Mouse (Mus musculus) gastrocnemius, adult 18-20 months (tissue): ENCODE results near the gene Nmnat3. TPM values are rescaled to one million over a fixed set of nuclear protein-coding genes. Genes with fewer than 3 reads are reported as not detected.
A peak's percentile ranks its signal among the peaks of the same experiment; 100 is the strongest.
"Not testable (repeated sequence)": the region's sequence is repeated elsewhere in the genome, so short reads cannot be mapped to it uniquely, and the experiment has no call there.

Experiments
- DNase-seq: peaks from one replicate; pipeline ENCODE4 v3.0.0; 2021; ENCODE audit warnings: low spot score
- long read RNA-seq, 2 experiments: library from polyadenylated mRNA; stranded (forward); transcript quantifications; one replicate each; pipeline ENCODE4 v2.0.0; 2021
- total RNA-seq, 2 experiments: library from RNA; stranded (reverse); gene quantifications; 2 replicates each; pipeline ENCODE4 v1.2.3; 2021

Nmnat3 gene
- total RNA-seq: 10 to 100 TPM; 12.8 to 13.4 TPM
- long read RNA-seq, experiment 1, transcript Nmnat3-201 (5 exons, 2,166 nt): major isoform, 17 of 35 reads
- long read RNA-seq, experiment 1, partial matches to known transcripts: 0 of 35 reads
- long read RNA-seq, experiment 1, other reads (novel, unspliced or antisense): 17 of 35 reads
- long read RNA-seq, experiment 2, transcript Nmnat3-201 (5 exons, 2,166 nt): major isoform, 9 of 21 reads
- long read RNA-seq, experiment 2, partial matches to known transcripts: 0 of 21 reads
- long read RNA-seq, experiment 2, other reads (novel, unspliced or antisense): 12 of 21 reads

GRCm38 (mm10) chr9:98287135-98287534 is at the start of gene Nmnat3:
Nmnat3 (plus strand) TSS chr9:98287435.
- not testable (repeated sequence) for DNase-seq

DNA sequence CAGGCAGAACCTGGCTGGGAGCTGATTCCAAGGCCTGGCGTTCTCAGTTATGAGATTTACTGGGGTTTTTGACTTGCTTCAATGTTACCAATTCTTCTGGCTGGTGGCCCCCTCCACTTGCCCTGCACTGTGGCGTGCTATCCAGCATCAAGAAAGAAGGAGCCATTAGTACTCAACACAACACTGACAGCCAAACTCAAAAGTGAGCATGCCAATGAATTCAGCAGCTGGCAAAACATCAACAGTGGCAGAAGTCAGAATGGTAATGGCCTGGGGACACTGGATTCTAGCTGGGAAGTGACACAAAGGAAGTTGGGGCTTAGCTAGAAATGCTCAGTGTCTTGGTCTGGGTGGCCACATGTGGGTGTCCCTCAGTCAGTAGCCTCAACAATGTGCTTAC is 43.8 kb upstream of the Nmnat3 start:
- no peak for DNase-seq

DNA sequence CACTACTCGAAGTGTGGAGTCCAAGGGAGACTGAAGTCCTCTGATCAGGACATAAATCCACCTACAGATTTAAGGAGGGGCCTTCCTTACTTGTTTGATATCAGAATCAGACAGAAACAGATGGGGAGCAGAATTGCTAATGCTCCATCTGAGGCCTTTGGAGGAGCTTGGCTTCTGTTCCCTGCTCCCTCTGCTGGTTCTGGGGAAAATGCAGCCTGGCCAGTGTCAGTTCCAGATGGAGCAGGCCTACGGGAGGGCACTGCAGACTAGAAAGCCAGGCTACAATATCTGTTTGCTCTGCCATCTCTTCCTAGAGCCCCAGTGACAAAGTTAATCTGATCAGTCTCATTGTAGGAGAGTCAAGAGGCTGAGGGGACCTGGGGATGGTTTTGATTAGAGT is 43.0 kb upstream of the Nmnat3 start:
- DNase-seq: no peak

- DNase-seq: no peak
Observed at GRCm38 (mm10) chr9:98245226-98245625, 42.0 kb upstream of the Nmnat3 start.

DNA sequence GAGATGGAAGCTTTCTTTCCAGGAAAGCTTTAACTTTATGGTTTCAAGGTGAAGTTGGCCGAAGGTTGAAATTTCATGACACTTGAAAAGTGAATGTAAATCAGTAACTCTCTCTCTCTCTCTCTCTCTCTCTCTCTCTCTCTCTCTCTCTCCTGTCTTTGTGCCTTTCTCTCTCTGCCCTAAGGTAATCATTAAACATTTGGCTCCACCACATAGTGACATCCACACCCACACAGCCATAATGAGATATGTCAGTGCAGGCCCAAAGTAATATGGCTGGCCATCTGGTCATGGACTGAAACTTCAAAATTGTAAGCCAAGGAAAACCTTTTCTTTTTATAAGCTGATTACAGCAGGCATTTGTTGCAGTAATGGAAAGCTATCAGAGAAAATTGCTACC is 40.9 kb upstream of the Nmnat3 start:
- no peak for DNase-seq

DNA sequence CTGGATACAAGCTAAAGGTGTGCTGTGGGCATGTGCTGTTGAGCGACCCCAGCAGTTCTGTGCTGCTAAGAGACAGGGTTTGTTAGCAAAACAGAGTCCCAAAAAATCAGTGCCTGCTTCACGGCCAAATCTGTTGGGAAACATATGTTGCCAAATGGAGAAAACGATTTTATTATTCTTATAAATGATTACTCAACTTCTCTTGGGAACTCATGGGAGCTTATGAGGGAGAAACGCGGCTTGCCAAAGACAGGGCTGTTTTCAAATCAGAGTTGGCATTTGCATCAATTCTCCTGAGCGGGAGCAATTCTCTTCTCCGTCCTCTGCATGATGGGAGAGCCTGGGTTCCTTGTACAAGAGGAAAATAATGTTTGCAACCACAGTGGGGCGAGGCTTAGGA is 27.0 kb upstream of the Nmnat3 start:
- peak; percentile 10 for DNase-seq

DNA sequence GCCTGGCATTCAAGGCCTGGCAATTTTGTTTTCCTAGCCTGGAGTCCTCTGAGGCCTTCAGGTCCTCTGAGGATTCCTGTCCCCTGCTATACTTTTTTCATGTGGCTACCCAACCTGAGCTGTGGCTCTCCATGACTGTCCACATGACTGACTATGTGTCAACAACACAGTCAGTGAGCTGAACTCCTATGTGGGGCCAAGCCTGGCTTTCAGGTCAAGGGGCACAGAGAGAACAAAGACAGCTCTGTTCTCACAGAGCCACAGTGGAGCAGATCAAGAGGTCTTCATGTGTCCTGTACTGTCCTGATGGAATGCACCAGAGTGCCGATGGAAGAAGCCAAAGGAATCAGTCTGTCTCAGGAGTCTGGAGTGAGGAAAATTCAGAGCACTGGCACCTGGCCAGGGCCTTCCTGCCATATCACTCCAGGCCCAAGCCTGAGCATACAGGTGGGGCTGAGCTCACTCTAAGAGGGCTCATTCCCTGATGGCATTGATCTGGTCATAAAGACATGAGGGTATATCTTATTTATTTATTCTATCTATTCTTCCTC is 25.7 kb upstream of the Nmnat3 start:
- DNase-seq: no peak

DNA sequence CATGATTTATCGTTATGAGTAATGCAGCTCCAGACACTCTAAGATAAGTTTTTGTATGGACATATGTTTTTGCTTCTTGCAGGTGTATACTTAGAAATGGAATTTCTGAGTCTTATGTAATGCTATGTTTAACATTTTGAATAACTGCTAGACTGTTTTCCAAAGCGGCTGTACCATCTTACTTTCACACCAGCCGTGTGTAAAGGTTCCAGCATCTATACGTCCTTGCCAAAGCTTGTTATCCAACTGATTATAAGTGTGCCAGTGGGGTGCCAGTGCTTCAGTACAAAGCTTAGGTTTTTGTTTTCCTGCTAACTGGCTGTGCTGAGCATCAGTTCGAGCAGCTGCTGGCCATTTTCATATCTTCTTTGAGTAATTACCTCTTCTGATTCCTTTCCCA is 22.3 kb upstream of the Nmnat3 start:
- no peak for DNase-seq

GRCm38 (mm10) chr9:98272734-98273133 is 14.5 kb upstream of the Nmnat3 start:
- no peak for DNase-seq

- no peak for DNase-seq
Observed at GRCm38 (mm10) chr9:98275080-98275479, 12.2 kb upstream of the Nmnat3 start.

- no peak for DNase-seq
Observed at GRCm38 (mm10) chr9:98280162-98280561, 7.1 kb upstream of the Nmnat3 start.

DNA sequence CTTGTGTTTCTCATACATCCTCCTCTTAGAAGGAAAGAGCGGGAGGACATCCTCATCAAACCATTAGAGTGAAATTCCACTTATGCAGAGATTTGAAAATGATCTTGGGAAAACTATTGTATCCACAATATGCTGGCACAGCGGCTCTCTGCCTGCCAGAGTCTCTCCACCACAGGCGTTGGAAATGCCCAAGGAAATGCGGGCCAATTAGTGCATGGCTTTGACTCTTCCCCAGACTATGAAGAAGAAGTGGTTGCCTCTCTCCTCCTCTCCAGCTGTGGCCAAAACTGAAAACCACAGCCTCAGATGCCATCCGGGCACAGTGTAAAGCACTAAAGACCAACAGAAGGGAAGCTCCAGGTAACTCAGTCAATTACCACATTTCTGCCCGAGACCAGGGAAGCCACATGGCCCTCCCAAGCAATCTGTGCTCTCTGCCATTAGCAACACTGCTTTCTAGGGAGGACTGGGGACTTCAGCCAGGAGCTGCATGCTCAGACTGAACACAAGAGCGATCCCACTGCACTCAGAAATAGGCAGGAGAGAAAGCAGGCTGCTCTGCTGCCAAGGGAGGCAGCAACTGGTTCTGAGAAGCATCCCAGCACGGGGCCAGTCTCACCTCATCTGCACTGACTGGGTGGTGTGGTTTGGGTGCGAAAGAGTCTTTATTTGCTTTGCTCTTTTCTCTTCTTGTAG is 1.5 kb upstream of the Nmnat3 start:
- DNase-seq: no peak

DNA sequence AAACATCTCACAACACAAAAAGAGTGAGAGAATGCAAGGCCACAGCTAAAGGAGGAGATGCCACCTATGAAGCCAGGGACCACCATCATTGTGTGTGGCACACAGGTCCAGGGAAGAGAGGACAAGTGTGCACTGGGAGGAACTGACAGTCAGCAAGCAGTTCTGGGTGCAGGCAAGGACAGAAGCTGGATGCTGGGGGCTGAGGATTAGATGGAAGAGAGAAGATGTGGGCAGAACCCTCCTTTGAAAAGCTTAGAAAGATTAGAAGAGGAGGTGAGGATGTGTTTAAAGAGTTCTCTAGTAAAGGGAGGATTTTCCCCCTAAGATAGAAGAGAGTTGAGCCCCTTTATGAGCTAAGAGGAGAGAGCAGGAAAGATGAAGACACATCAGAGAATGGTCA is 2.4 kb downstream of the Nmnat3 start:
- no peak for DNase-seq

DNA sequence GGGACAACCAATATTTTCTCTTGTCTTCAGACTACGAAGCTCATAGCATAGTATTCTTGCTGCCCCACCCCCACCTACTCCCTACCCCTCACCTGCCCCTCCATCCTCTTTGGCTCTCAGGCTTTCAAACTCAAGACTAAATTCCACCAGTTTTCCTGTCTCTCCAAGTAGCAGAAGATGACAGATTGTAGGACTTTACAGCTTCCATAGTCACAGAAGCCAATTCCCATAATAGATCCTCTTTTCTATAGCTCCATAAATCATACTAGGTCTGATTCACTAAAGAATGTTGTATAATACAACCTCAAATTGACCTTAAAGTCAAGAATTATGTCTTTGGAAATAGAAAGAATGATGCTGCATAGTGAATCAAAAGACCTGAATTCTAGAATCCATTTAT is 3.4 kb downstream of the Nmnat3 start:
- no peak for DNase-seq

DNA sequence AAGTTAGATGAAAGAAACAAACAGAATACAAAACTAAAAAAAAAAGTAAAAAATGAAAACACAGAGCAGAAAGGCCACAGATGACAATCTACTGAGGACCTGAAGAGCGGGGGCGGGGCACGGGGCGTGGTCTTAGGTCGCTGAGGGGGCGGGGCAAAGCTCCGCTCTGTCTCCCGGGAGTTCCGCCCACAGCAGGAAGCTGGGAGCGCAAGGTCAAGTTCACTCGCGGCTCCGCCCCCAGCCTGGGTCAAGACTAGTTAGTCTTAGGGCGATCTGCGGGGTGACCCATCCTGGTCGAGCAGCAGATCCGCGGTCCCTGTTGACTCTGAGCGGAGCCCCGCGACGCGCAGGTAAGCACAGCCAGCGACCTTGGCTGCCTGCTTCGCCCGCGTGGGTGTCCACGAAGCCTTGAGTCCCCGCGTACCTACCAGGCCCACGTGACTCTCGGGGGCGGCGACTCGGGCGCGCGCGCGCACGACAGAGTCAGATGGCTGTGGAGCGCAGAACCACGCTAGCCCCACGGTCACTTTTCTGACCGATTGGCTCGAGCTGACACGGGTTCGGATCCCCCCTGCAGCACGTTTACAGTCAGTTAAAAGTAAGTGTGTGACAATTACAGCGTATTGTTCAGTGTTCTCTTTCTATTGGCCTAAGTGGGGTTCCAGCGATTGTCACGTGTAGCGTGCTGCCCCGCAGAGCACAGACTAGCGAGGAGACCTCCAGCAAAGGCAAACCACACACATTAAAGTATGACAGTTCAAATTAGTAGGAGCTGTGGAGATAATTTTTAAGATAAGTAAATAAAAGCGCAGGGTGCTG is 9.4 kb downstream of the Nmnat3 start:
- peak; percentile 90 for DNase-seq

DNA sequence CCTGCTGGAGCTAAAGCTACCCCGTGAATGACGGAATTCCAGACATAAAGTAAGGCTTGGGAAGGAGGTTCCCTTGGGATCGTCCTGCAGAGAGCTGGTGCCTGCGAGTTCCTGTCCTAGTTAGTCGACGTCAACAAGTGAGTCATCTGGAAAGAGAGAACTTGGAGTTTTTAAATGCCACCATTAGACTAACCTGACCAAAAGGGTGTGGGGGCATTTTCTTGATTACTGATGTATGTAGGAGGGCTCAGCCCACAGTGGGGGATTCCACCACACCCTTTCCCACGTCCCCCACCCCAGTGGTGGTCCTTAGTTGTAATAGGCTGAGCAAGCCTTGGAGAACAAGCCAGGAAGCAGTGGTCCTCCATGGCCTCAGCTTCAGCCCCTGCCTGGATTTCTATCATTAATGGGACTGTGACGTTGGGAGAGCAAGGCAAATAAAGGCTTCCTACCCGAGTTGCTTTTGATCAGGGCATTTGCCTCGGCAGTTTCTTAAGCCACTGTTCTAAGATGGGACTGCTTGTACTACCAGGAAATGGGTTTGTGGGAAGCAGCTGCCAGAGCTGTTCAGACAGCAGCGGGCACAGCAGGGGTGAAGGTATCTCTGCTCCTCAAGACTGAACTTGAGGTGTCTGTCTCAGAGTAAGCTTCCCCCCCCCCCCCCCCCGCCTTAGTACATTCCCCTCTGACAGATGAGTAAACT is 10.2 kb downstream of the Nmnat3 start:
- peak; percentile 22 for DNase-seq

GRCm38 (mm10) chr9:98297937-98298595 is 10.8 kb downstream of the Nmnat3 start:
- DNase-seq: no peak

DNA sequence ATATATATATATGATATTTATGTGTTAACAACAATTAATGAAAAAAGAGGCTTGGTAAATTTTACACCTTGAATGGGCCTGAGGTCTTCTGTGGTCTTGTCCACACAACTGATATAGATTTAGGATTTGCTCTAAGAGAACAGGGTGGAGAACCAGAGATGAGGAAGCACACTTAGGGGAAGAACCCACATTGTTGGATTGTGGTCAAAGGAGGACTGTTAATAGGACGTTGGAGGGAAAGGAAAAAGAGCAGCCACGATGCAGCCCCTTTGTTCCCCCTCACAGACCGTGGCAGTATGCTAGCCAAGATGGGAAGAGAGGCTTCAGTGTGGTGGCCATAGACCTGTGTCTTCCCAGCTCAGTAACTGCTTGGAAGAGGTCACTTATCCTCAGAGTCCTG is 11.5 kb downstream of the Nmnat3 start:
- DNase-seq: no peak

- DNase-seq: no peak
Observed at GRCm38 (mm10) chr9:98299235-98299634, 12.0 kb downstream of the Nmnat3 start.

DNA sequence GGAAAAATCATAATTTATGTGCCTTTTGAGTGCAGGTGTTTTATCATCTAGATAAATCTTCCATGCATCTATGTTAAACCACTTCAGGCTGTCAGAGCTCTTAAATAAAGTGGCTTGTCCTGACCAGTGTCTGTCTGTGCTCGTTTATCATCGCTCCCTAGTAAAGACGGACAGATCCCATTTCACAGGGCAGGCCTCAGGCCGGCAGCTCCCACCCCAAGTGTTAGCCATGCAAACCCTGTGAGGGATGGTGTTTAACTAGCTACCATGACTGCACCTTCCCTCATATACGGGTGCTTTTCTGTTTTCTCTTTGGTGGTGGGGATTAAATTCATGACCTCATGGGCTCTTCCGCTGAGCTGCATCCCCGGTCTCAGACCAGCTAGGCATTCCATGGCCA is 13.3 kb downstream of the Nmnat3 start:
- no peak for DNase-seq

DNA sequence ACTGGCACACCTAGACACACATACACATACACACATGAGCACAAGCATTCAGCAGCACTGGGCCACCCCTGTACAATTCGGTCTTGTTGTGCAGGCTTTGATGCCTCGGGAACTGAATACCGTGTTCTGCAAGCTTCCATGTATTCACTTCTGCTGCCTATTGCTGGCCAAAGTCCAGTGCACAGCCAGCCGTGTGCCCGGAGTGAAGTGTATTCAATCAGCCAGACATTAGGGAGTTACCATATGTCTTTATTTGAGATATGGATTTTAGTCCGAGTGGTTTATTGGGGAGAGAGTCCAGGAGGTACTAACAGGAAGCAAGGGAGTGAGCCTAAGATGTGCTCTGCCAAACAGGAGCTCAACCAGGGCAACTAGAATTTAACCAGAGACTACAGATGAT is 19.8 kb downstream of the Nmnat3 start:
- no peak for DNase-seq
